12 mouse cellular contexts compared by ENCODE assay signal in the genomic region with DNA sequence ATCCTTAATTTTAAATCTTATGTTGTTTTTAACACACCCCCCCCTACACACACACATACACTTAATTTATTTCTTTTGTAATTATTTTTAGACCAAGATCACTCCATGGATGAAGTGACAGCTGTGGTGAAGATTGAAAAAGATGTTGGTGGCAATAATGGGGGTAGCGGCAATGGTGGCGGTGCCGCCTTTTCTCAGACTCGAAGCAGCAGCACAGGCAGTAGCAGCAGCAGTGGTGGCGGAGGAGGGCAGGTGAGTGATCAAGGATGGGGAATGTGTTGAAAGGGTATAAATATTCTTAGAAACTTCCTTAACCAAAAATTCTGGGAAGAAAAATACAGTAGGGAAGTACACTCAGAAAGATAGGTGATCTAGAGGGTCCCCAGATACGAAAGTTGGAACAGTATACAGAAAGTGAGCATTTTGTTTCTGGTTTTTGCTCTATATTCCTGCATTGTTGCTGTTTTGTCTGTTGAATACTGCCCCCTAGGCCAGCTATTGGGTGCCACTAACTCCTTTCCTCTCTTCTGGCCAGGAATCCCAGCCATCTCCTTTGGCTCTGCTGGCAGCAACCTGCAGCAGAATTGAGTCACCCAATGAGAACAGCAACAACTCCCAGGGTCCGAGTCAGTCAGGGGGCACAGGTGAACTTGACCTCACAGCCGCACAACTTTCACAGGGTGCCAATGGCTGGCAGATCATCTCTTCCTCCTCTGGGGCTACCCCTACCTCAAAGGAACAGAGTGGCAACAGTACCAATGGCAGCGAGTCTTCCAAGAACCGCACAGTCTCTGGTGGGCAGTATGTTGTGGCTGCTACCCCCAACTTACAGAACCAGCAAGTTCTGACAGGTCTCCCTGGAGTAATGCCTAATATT. TPM values are rescaled to one million over a fixed set of nuclear protein-coding genes. Genes with fewer than 3 reads are reported as not detected.
A peak's percentile ranks its signal among the peaks of the same experiment; 100 is the strongest.
DNase-seq lines count a peak whose midpoint lies in the region; ATAC-seq and TF ChIP-seq lines count a peak whose summit lies in the region.
"Had no signal": no experiment of that assay in that cellular context is flagged by ENCODE, and none has a peak within 500 bp of the region (broad histone marks: within the 10 kb centered on the region; RNA-seq: fewer than 3 reads in every experiment).

No protein-coding gene starts in this region.

- no peaks in the 10 kb centered on the region for H3K27me3 ChIP-seq in forebrain, embryonic 12.5 days
- no peaks in the 10 kb centered on the region for H3K27me3 ChIP-seq in forebrain, embryonic 15.5 days
- H3K27me3 ChIP-seq in lung, embryonic 14.5 days (ENCODE audit: insufficient read depth, low read length): no peaks in the 10 kb centered on the region
- no peaks in the 10 kb centered on the region for H3K27me3 ChIP-seq in embryonic facial prominence, embryonic 15.5 days
- no peaks in the 10 kb centered on the region for H3K27me3 ChIP-seq in liver, postnatal 0 days (ENCODE audit: insufficient read depth, low read length)
- H3K27me3 ChIP-seq in intestine, embryonic 16.5 days (replicated peaks; ENCODE audit: control insufficient read depth, insufficient read depth, low read length): no peaks in the 10 kb centered on the region
- H3K27me3 ChIP-seq in kidney, embryonic 14.5 days (ENCODE audit: control insufficient read depth, insufficient read depth, low read length): no peaks in the 10 kb centered on the region

- H3K4me1 ChIP-seq in forebrain, embryonic 12.5 days: peaks cover 43% of the 10 kb centered on the region
- peaks cover 50% of the 10 kb centered on the region for H3K4me1 ChIP-seq in forebrain, embryonic 15.5 days
- peaks cover 21% of the 10 kb centered on the region for H3K4me1 ChIP-seq in lung, embryonic 14.5 days (ENCODE audit: insufficient read depth)
- peaks cover 50% of the 10 kb centered on the region for H3K4me1 ChIP-seq in embryonic facial prominence, embryonic 15.5 days
- peaks cover 29% of the 10 kb centered on the region for H3K4me1 ChIP-seq in liver, postnatal 0 days (ENCODE audit: insufficient read depth)
- H3K4me1 ChIP-seq in intestine, embryonic 16.5 days (ENCODE audit: control insufficient read depth, insufficient read depth, low read length): peaks cover 32% of the 10 kb centered on the region
- peaks cover 34% of the 10 kb centered on the region; the same call in 1 of the 2 replicates for H3K4me1 ChIP-seq in kidney, embryonic 14.5 days (ENCODE audit: control insufficient read depth, insufficient read depth, low read length)

- no peak for DNase-seq in lung, embryonic 14.5 days
- DNase-seq in lung, adult 18-20 months: no peak
- no peak for DNase-seq in liver, postnatal 0 days
- DNase-seq: lung, postnatal 10 days; thymus, postnatal 25 days had no signal

- H3K27ac ChIP-seq in forebrain, embryonic 12.5 days: no peak overlapping the region
- H3K27ac ChIP-seq in forebrain, embryonic 15.5 days (replicated peaks): no peak overlapping the region
- H3K27ac ChIP-seq in lung, embryonic 14.5 days (ENCODE audit: low read depth): no peak overlapping the region
- no peak overlapping the region for H3K27ac ChIP-seq in embryonic facial prominence, embryonic 15.5 days (replicated peaks)
- no peak overlapping the region for H3K27ac ChIP-seq in liver, postnatal 0 days (ENCODE audit: low read depth)
- no peak overlapping the region for H3K27ac ChIP-seq in intestine, embryonic 16.5 days (ENCODE audit: low read length)
- H3K27ac ChIP-seq in kidney, embryonic 14.5 days (ENCODE audit: low read depth, low read length): no peak overlapping the region

- 0 out of 2 replicates have a peak, but pooled peaks have one; percentile 18 for TF ChIP-seq CTCF in lung, embryonic 14.5 days (IDR thresholded peaks at IDR 0.05; ENCODE audit: low read depth)
- TF ChIP-seq CTCF in liver, postnatal 0 days (IDR thresholded peaks at IDR 0.05; ENCODE audit: low read depth): peak; percentile 25

- ATAC-seq in forebrain, embryonic 12.5 days (ENCODE audit: low FRiP score): no peak
- no peak for ATAC-seq in forebrain, embryonic 15.5 days (replicated peaks)
- no peak for ATAC-seq in lung, embryonic 14.5 days (ENCODE audit: insufficient read depth)
- no peak for ATAC-seq in embryonic facial prominence, embryonic 15.5 days (ENCODE audit: insufficient number of reproducible peaks, low FRiP score, low TSS enrichment, low read depth)
- no peak for ATAC-seq in liver, postnatal 0 days
- ATAC-seq in intestine, embryonic 16.5 days: no peak
- ATAC-seq in kidney, embryonic 14.5 days (ENCODE audit: low FRiP score, low TSS enrichment): no peak

- peaks cover 49% of the 10 kb centered on the region for H3K36me3 ChIP-seq in forebrain, embryonic 12.5 days (replicated peaks)
- peaks cover 35% of the 10 kb centered on the region for H3K36me3 ChIP-seq in forebrain, embryonic 15.5 days
- peaks cover 52% of the 10 kb centered on the region for H3K36me3 ChIP-seq in lung, embryonic 14.5 days (ENCODE audit: insufficient read depth)
- peaks cover 43% of the 10 kb centered on the region for H3K36me3 ChIP-seq in embryonic facial prominence, embryonic 15.5 days
- H3K36me3 ChIP-seq in liver, postnatal 0 days (replicated peaks; ENCODE audit: insufficient read depth, low read length): peaks cover 47% of the 10 kb centered on the region
- peaks cover 16% of the 10 kb centered on the region for H3K36me3 ChIP-seq in intestine, embryonic 16.5 days (ENCODE audit: control insufficient read depth, insufficient read depth, low read length)
- peaks cover 49% of the 10 kb centered on the region for H3K36me3 ChIP-seq in kidney, embryonic 14.5 days (ENCODE audit: control insufficient read depth, insufficient read depth, low read length)

- no peak overlapping the region for H3K9ac ChIP-seq in forebrain, embryonic 12.5 days
- no peak overlapping the region for H3K9ac ChIP-seq in forebrain, embryonic 15.5 days (replicated peaks)
- no peak overlapping the region for H3K9ac ChIP-seq in lung, embryonic 14.5 days
- H3K9ac ChIP-seq in embryonic facial prominence, embryonic 15.5 days: no peak overlapping the region
- no peak overlapping the region for H3K9ac ChIP-seq in liver, postnatal 0 days (replicated peaks)
- no peak overlapping the region for H3K9ac ChIP-seq in intestine, embryonic 16.5 days (ENCODE audit: low read depth, low read length)
- H3K9ac ChIP-seq in kidney, embryonic 14.5 days (ENCODE audit: low read depth, low read length): no peak overlapping the region

- H3K4me3 ChIP-seq in forebrain, embryonic 12.5 days (replicated peaks): no peak overlapping the region
- H3K4me3 ChIP-seq in forebrain, embryonic 15.5 days: no peak overlapping the region
- no peak overlapping the region for H3K4me3 ChIP-seq in lung, embryonic 14.5 days (ENCODE audit: low read depth, low read length)
- H3K4me3 ChIP-seq in embryonic facial prominence, embryonic 15.5 days (replicated peaks): no peak overlapping the region
- H3K4me3 ChIP-seq in liver, postnatal 0 days (ENCODE audit: low read depth, low read length): peak overlapping the region; percentile 90; the same call in 1 of the 2 replicates
- no peak overlapping the region for H3K4me3 ChIP-seq in intestine, embryonic 16.5 days (ENCODE audit: low read length)
- H3K4me3 ChIP-seq in kidney, embryonic 14.5 days (ENCODE audit: low read length): no peak overlapping the region

- peak overlapping the region; percentile 58 for H3K4me2 ChIP-seq in forebrain, embryonic 12.5 days
- no peak overlapping the region for H3K4me2 ChIP-seq in forebrain, embryonic 15.5 days (replicated peaks)
- H3K4me2 ChIP-seq in lung, embryonic 14.5 days: peak overlapping the region; percentile 56; the same call in 1 of the 2 replicates
- H3K4me2 ChIP-seq in embryonic facial prominence, embryonic 15.5 days (replicated peaks): peak overlapping the region; percentile 4; the same call in 1 of the 2 replicates
- H3K4me2 ChIP-seq in liver, postnatal 0 days (ENCODE audit: low read depth, low read length): peak overlapping the region; percentile 67; the same call in 1 of the 2 replicates
- no peak overlapping the region for H3K4me2 ChIP-seq in intestine, embryonic 16.5 days (ENCODE audit: low read depth, low read length)
- H3K4me2 ChIP-seq in kidney, embryonic 14.5 days (replicated peaks; ENCODE audit: low read depth, low read length): no peak overlapping the region

- 93% methylated on average over 10 of the region's 10 CpGs for WGBS in forebrain, embryonic 12.5 days
- WGBS in forebrain, embryonic 15.5 days: 90% methylated on average over 10 of the region's 10 CpGs
- WGBS in lung, embryonic 14.5 days: 95% methylated on average over 10 of the region's 10 CpGs
- WGBS in embryonic facial prominence, embryonic 15.5 days: 90% methylated on average over 10 of the region's 10 CpGs
- whole genome bisulfite sequencing in liver, postnatal 0 days (ENCODE audit: insufficient replicate concordance): 92% methylated on average over 10 of the region's 10 CpGs
- 95% methylated on average over 10 of the region's 10 CpGs for WGBS in intestine, embryonic 16.5 days
- 91% methylated on average over 10 of the region's 10 CpGs for WGBS in kidney, embryonic 14.5 days

- H3K9me3 ChIP-seq in forebrain, embryonic 12.5 days: no peaks in the 10 kb centered on the region
- H3K9me3 ChIP-seq in forebrain, embryonic 15.5 days: no peaks in the 10 kb centered on the region
- no peaks in the 10 kb centered on the region for H3K9me3 ChIP-seq in lung, embryonic 14.5 days (ENCODE audit: low read depth, low read length)
- H3K9me3 ChIP-seq in embryonic facial prominence, embryonic 15.5 days (replicated peaks): no peaks in the 10 kb centered on the region
- no peaks in the 10 kb centered on the region for H3K9me3 ChIP-seq in liver, postnatal 0 days (ENCODE audit: low read length)
- no peaks in the 10 kb centered on the region for H3K9me3 ChIP-seq in intestine, embryonic 16.5 days (ENCODE audit: control insufficient read depth, low read length)
- H3K9me3 ChIP-seq in kidney, embryonic 14.5 days (ENCODE audit: control insufficient read depth, low read length): no peaks in the 10 kb centered on the region

- TF ChIP-seq EP300 in liver, postnatal 0 days (IDR thresholded peaks at IDR 0.05; ENCODE audit: low read depth): no peak

RNA-seq across cellular contexts. Expression of gene Sp1, which starts 2.0 kb away (rescaled TPM):
- polyA plus RNA-seq in forebrain, embryonic 12.5 days (2016; fragmentation: Nextera tagmentation; extraction: Ambion mirVana): 10.8 and 11.2 TPM in 2 replicates
- polyA plus RNA-seq in forebrain, embryonic 15.5 days (2015; fragmentation: Nextera tagmentation; extraction: Ambion mirVana): 5.4 and 5.6 TPM in 2 replicates
- 15.3 and 16.1 TPM in 2 replicates for polyA plus RNA-seq in lung, embryonic 14.5 days (2014; fragmentation: Nextera tagmentation; extraction: Ambion mirVana)
- polyA plus RNA-seq in embryonic facial prominence, embryonic 15.5 days (2015; fragmentation: Nextera tagmentation; extraction: Ambion mirVana): 10.0 and 11.8 TPM in 2 replicates
- polyA plus RNA-seq in liver, postnatal 0 days (2015; fragmentation: Nextera tagmentation; extraction: Ambion mirVana): 2.8 and 2.9 TPM in 2 replicates
- 6.8 and 7.2 TPM in 2 replicates for polyA plus RNA-seq in intestine, embryonic 16.5 days (2015; fragmentation: Nextera tagmentation; extraction: Ambion mirVana)
- 16.5 and 16.8 TPM in 2 replicates for polyA plus RNA-seq in kidney, embryonic 14.5 days (2014; fragmentation: Nextera tagmentation; extraction: Ambion mirVana)

RNA-seq across cellular contexts. Expression of gene Amhr2, which starts 37.2 kb away (rescaled TPM):
- 0.22 TPM in 2 replicates for polyA plus RNA-seq in forebrain, embryonic 12.5 days (2016; fragmentation: Nextera tagmentation; extraction: Ambion mirVana)
- polyA plus RNA-seq in forebrain, embryonic 15.5 days (2015; fragmentation: Nextera tagmentation; extraction: Ambion mirVana): 0.15 and 0.83 TPM in 2 replicates
- 0.21 and 0.85 TPM in 2 replicates for polyA plus RNA-seq in lung, embryonic 14.5 days (2014; fragmentation: Nextera tagmentation; extraction: Ambion mirVana)
- 0.59 and 0.75 TPM in 2 replicates for polyA plus RNA-seq in embryonic facial prominence, embryonic 15.5 days (2015; fragmentation: Nextera tagmentation; extraction: Ambion mirVana)
- polyA plus RNA-seq in liver, postnatal 0 days (2015; fragmentation: Nextera tagmentation; extraction: Ambion mirVana): 0.36 and 0.60 TPM in 2 replicates
- polyA plus RNA-seq in intestine, embryonic 16.5 days (2015; fragmentation: Nextera tagmentation; extraction: Ambion mirVana): 0.75 and 0.88 TPM in 2 replicates
- 0.51 and 0.95 TPM in 2 replicates for polyA plus RNA-seq in kidney, embryonic 14.5 days (2014; fragmentation: Nextera tagmentation; extraction: Ambion mirVana)

RNA-seq across cellular contexts. Expression of gene Sp7, which starts 40.9 kb away (rescaled TPM):
- 0.32 and 0.46 TPM in 2 replicates for polyA plus RNA-seq in forebrain, embryonic 12.5 days (2016; fragmentation: Nextera tagmentation; extraction: Ambion mirVana)
- polyA plus RNA-seq in forebrain, embryonic 15.5 days (2015; fragmentation: Nextera tagmentation; extraction: Ambion mirVana): 0.36 and 0.40 TPM in 2 replicates
- polyA plus RNA-seq in lung, embryonic 14.5 days (2014; fragmentation: Nextera tagmentation; extraction: Ambion mirVana): 0.55 and 0.64 TPM in 2 replicates
- polyA plus RNA-seq in embryonic facial prominence, embryonic 15.5 days (2015; fragmentation: Nextera tagmentation; extraction: Ambion mirVana): 35.4 and 35.8 TPM in 2 replicates
- polyA plus RNA-seq in liver, postnatal 0 days (2015; fragmentation: Nextera tagmentation; extraction: Ambion mirVana): not detected in 2 replicates
- 0.50 and 0.60 TPM in 2 replicates for polyA plus RNA-seq in intestine, embryonic 16.5 days (2015; fragmentation: Nextera tagmentation; extraction: Ambion mirVana)
- polyA plus RNA-seq in kidney, embryonic 14.5 days (2014; fragmentation: Nextera tagmentation; extraction: Ambion mirVana): 1.0 and 2.0 TPM in 2 replicates
- polyA plus RNA-seq: large intestine, adult 2 months; spleen, adult 2 months had no signal

RNA-seq across cellular contexts. Expression of gene Prr13, which starts 50.9 kb away (rescaled TPM):
- polyA plus RNA-seq in forebrain, embryonic 12.5 days (2016; fragmentation: Nextera tagmentation; extraction: Ambion mirVana): 82.9 and 86.9 TPM in 2 replicates
- polyA plus RNA-seq in forebrain, embryonic 15.5 days (2015; fragmentation: Nextera tagmentation; extraction: Ambion mirVana): 85.8 and 89.1 TPM in 2 replicates
- 70.9 and 73.8 TPM in 2 replicates for polyA plus RNA-seq in lung, embryonic 14.5 days (2014; fragmentation: Nextera tagmentation; extraction: Ambion mirVana)
- 89.4 and 93.7 TPM in 2 replicates for polyA plus RNA-seq in embryonic facial prominence, embryonic 15.5 days (2015; fragmentation: Nextera tagmentation; extraction: Ambion mirVana)
- polyA plus RNA-seq in liver, postnatal 0 days (2015; fragmentation: Nextera tagmentation; extraction: Ambion mirVana): 76.0 and 77.2 TPM in 2 replicates
- polyA plus RNA-seq in intestine, embryonic 16.5 days (2015; fragmentation: Nextera tagmentation; extraction: Ambion mirVana): 173 and 182 TPM in 2 replicates
- 87.7 and 92.6 TPM in 2 replicates for polyA plus RNA-seq in kidney, embryonic 14.5 days (2014; fragmentation: Nextera tagmentation; extraction: Ambion mirVana)

RNA-seq across cellular contexts. Expression of gene Aaas, which starts 57.3 kb away (rescaled TPM):
- polyA plus RNA-seq in forebrain, embryonic 12.5 days (2016; fragmentation: Nextera tagmentation; extraction: Ambion mirVana): 75.0 and 78.2 TPM in 2 replicates
- 42.6 and 44.9 TPM in 2 replicates for polyA plus RNA-seq in forebrain, embryonic 15.5 days (2015; fragmentation: Nextera tagmentation; extraction: Ambion mirVana)
- 99.1 and 103 TPM in 2 replicates for polyA plus RNA-seq in lung, embryonic 14.5 days (2014; fragmentation: Nextera tagmentation; extraction: Ambion mirVana)
- polyA plus RNA-seq in embryonic facial prominence, embryonic 15.5 days (2015; fragmentation: Nextera tagmentation; extraction: Ambion mirVana): 61.2 and 63.0 TPM in 2 replicates
- 15.6 and 18.8 TPM in 2 replicates for polyA plus RNA-seq in liver, postnatal 0 days (2015; fragmentation: Nextera tagmentation; extraction: Ambion mirVana)
- 50.6 and 59.1 TPM in 2 replicates for polyA plus RNA-seq in intestine, embryonic 16.5 days (2015; fragmentation: Nextera tagmentation; extraction: Ambion mirVana)
- 73.3 and 84.7 TPM in 2 replicates for polyA plus RNA-seq in kidney, embryonic 14.5 days (2014; fragmentation: Nextera tagmentation; extraction: Ambion mirVana)

Comparison
In these comparisons a context has a peak if more than half of its experiments do, and no peak if none do; other contexts are left out.
1. H3K4me2 ChIP-seq: peak in forebrain, embryonic 12.5 days (single experiment), lung, embryonic 14.5 days (single experiment), embryonic facial prominence, embryonic 15.5 days (single experiment) and liver, postnatal 0 days (single experiment); none in forebrain, embryonic 15.5 days (single experiment), intestine, embryonic 16.5 days (single experiment) and kidney, embryonic 14.5 days (single experiment).
2. RNA of gene Sp7, which starts 40.9 kb away (polyA plus RNA-seq): 35.4 to 35.8 TPM in embryonic facial prominence, embryonic 15.5 days; 1.0 to 2.0 TPM in kidney, embryonic 14.5 days, 0.55 to 0.64 TPM in lung, embryonic 14.5 days, 0.50 to 0.60 TPM in intestine, embryonic 16.5 days, 0.36 to 0.40 TPM in forebrain, embryonic 15.5 days, 0.32 to 0.46 TPM in forebrain, embryonic 12.5 days and not detected in liver, postnatal 0 days; every median in the first group is over 10 times any median in the second.